Mouse (Mus musculus): ENCODE data around the gene S100a6. TPM values are rescaled to one million over a fixed set of nuclear protein-coding genes. Genes with fewer than 3 reads are reported as not detected.

The S100a6 gene
- polyA plus RNA-seq, 1 experiment from 2014 or later, result 22.2 TPM

DNA sequence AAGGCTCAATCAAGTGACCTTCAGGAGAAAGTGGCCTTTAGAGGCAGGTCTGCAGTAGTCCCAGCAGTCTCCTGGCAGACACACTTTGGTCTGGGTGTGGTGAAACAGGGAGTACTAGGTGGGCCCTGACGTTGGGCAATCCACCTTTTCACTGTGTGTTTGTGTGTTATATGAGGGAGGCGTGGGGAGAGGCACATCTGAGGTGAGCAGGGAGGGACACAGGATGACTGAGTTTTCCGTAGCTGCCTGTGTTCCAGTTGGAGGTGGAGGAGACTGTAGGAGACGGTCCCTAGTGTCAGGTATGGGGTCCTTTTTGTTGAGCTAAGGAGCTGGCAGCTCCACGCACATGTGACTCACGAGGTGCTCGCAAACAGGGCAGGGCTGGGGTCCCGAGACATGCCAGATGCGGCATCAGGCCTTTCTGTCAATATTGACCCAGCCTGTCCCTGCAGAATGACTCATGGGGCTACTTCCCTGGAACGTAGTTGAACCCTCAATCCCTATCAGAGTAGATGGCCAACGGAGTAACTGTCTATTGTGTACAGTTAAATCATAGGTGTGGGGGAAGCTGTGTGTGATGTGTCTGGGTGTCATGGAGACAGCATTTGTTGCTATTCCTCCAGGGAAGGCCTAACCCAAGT is 2.0 kb downstream of the S100a6 start:
- Histone ChIP-seq H3K9ac (no peak overlapping the region), H3K4me3 (replicated peaks) (no peak overlapping the region), H3K27ac (no peak overlapping the region), H3K9me3 (no peaks in the 10 kb centered on the region; the same call in 1 of the 2 replicates), H3K4me2 (no peak overlapping the region), H3K4me1 (peaks cover 6% of the 10 kb centered on the region), H3K36me3 (replicated peaks) (no peaks in the 10 kb centered on the region), H3K27me3 (peaks cover 21% of the 10 kb centered on the region)
- whole genome bisulfite sequencing, result 84% methylated on average over 11 of the region's 11 CpGs
- 0 out of 2 replicates have a peak, but pooled peaks have one; percentile 2 for ATAC-seq (ENCODE audit: low FRiP score)

DNA sequence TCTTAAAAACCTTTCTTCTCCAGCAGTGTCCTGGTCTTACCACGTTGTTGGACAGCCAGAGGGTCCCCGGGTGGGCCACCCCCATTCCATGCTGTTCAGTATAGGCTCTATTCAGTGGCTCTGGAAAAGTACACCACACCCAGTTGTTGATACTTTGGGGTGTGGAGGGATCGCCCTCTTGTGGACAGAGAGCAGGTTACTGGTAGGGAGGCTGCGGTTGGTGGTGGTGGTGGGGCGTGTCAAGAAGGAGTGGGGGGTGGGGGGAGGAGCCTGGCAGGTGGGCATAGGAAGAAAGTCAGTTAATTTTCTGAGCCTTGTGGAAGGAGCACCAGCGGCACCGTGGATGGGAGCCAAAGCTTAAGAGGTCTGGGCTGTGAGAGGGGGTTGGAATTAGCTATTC is 2.7 kb downstream of the S100a6 start:
- no peak overlapping the region for H3K9ac ChIP-seq
- no peak overlapping the region for H3K4me3 ChIP-seq (replicated peaks)
- H3K9me3 ChIP-seq, result no peaks in the 10 kb centered on the region; the same call in 1 of the 2 replicates
- ATAC-seq (ENCODE audit: low FRiP score), result peak; percentile 54; the same call in 1 of the 2 replicates
- no peaks in the 10 kb centered on the region for H3K36me3 ChIP-seq (replicated peaks)
- peaks cover 19% of the 10 kb centered on the region for H3K27me3 ChIP-seq
- H3K4me2 ChIP-seq, result no peak overlapping the region
- no peak overlapping the region for H3K27ac ChIP-seq
- 9% methylated on average over 7 of the region's 7 CpGs for WGBS
- H3K4me1 ChIP-seq, result peaks cover 6% of the 10 kb centered on the region

DNA sequence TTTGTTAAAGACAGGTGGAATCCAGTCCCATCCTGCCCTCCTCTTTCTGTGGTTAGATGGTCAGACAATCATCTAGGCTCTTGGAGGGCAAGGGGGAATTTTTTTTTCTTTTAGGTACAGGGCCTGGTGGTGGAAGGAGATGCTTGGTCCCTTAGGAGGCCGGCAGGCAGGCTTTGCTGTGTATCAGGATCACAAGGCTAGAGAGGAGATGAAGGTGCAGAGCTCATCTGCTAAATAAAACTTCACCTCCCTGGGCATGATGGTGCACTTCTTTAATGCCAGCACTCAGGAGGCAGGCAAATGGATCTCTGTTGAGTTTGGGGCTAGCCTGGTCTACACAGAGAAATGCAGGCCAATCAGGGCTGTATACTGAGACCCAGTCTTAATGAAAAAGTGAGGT is 3.2 kb downstream of the S100a6 start:
- WGBS, result 83% methylated on average over 1 of the region's 1 CpGs
- no peak overlapping the region for H3K9ac ChIP-seq

GRCm38 (mm10) chr3:90617586-90617985 is 4.9 kb downstream of the S100a6 start:
- H3K27ac ChIP-seq, result no peak overlapping the region
- H3K4me2 ChIP-seq, result no peak overlapping the region
- H3K36me3 ChIP-seq (replicated peaks), result no peaks in the 10 kb centered on the region
- H3K9ac ChIP-seq, result no peak overlapping the region
- WGBS, result 13% methylated on average over 1 of the region's 1 CpGs
- H3K9me3 ChIP-seq, result no peaks in the 10 kb centered on the region; the same call in 1 of the 2 replicates
- peaks cover 13% of the 10 kb centered on the region for H3K27me3 ChIP-seq
- H3K4me3 ChIP-seq (replicated peaks), result no peak overlapping the region
- peaks cover 6% of the 10 kb centered on the region for H3K4me1 ChIP-seq
- no peak for ATAC-seq (ENCODE audit: low FRiP score)

More for the DNA sequence above, 3.2 kb downstream of the S100a6 start:
- Histone ChIP-seq H3K4me1 (peaks cover 6% of the 10 kb centered on the region), H3K27me3 (peaks cover 19% of the 10 kb centered on the region), H3K4me3 (replicated peaks) (no peak overlapping the region), H3K36me3 (replicated peaks) (no peaks in the 10 kb centered on the region), H3K4me2 (no peak overlapping the region), H3K9me3 (no peaks in the 10 kb centered on the region; the same call in 1 of the 2 replicates), H3K27ac (no peak overlapping the region)
- ATAC-seq (ENCODE audit: low FRiP score), result no peak

- no peaks in the 10 kb centered on the region; the same call in 1 of the 2 replicates for H3K9me3 ChIP-seq
- 55% methylated on average over 7 of the region's 7 CpGs for WGBS
- no peak overlapping the region for H3K4me3 ChIP-seq (replicated peaks)
- no peak overlapping the region for H3K27ac ChIP-seq
- H3K4me1 ChIP-seq, result peaks cover 27% of the 10 kb centered on the region
- ATAC-seq (ENCODE audit: low FRiP score), result no peak
- H3K9ac ChIP-seq, result no peak overlapping the region
- H3K4me2 ChIP-seq, result no peak overlapping the region
- no peaks in the 10 kb centered on the region for H3K36me3 ChIP-seq (replicated peaks)
- H3K27me3 ChIP-seq, result no peaks in the 10 kb centered on the region; the same call in 1 of the 2 replicates
These were observed 8.9 kb downstream of the S100a6 start for GRCm38 (mm10) chr3:90621552-90621951.

DNA sequence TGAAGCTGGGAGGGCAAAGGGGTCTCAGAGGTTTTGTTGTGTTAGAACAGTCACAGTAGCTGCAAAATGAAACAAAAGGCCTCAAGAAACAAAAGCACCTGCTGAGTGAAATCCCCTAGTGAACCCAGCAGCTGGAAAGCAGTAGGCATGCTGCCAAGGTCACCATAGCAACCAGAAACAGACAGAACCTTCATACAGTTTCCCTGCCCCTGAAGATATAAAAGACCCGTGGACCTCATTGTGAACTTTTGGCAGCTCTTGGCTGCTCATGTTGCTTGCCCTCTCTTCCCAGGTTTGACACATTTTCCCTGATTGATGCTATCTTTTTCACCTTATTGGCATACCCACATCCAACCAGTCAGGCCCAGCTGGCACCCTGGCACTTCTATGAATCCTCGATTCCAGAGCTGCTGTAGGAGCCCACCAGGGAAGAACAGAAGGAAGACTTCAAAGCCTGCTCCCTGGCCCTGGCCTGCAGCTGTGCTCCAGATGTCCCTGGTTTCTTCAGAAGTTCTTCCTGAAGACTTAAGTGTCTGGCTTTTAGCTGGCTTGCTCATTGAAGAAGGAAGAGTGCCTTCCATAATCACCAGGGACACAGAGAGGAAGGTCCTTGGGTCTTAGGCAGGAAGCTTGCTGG is 10.9 kb downstream of the S100a6 start:
- Histone ChIP-seq H3K36me3 (replicated peaks) (no peaks in the 10 kb centered on the region), H3K4me3 (replicated peaks) (no peak overlapping the region), H3K27ac (peak overlapping the region; percentile 69), H3K4me1 (peaks cover 27% of the 10 kb centered on the region), H3K9me3 (no peaks in the 10 kb centered on the region), H3K9ac (no peak overlapping the region), H3K4me2 (no peak overlapping the region), H3K27me3 (no peaks in the 10 kb centered on the region; the same call in 1 of the 2 replicates)
- 9% methylated on average over 2 of the region's 2 CpGs for WGBS
- ATAC-seq (ENCODE audit: low FRiP score), result peak; percentile 77; the same call in 1 of the 2 replicates

GRCm38 (mm10) chr3:90625496-90625895 is 12.8 kb downstream of the S100a6 start:
- Histone ChIP-seq H3K9me3 (no peaks in the 10 kb centered on the region), H3K4me1 (peaks cover 27% of the 10 kb centered on the region), H3K36me3 (replicated peaks) (no peaks in the 10 kb centered on the region), H3K9ac (no peak overlapping the region), H3K4me2 (no peak overlapping the region), H3K4me3 (replicated peaks) (no peak overlapping the region), H3K27me3 (no peaks in the 10 kb centered on the region; the same call in 1 of the 2 replicates), H3K27ac (no peak overlapping the region)
- ATAC-seq (ENCODE audit: low FRiP score), result no peak
- WGBS, result 86% methylated on average over 5 of the region's 5 CpGs

DNA sequence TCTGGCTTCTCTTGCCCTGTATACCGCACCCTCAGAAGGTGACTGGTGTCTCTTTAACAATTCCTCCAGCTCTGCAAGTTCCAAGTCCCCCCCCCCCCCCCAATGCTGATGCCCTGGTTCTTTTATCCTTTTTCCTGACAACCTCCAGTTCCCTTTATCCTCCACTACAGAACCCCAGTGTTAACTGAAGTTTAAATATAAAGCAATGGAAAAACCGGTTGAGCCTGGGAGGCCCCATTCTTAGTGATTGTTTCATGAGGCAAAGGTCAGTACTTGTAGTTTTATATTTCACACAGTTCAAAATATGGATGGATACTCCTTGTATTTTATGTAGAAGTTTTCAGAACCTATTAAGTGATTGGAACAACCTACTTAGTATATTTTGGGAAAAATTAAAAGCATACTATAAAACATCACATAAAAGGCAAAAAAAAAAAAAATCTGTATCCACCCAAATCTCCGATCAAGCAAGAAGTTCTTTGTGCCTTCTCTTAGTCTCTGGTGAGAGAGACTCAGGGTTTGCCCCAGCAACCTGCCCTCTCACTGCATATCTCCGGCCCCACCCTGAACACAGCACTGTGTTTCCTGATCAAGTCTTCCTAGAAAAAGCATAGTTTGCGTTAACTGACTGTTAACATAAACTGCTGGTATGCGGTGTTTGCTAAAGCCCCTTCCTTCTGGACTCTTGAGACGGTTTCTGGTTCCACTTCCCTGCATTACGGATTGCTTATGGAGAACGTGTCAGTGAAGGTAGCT is 13.8 kb downstream of the S100a6 start:
- H3K36me3 ChIP-seq (replicated peaks), result no peaks in the 10 kb centered on the region
- no peak overlapping the region for H3K27ac ChIP-seq
- no peak overlapping the region for H3K9ac ChIP-seq
- no peak overlapping the region for H3K4me2 ChIP-seq
- H3K9me3 ChIP-seq, result no peaks in the 10 kb centered on the region
- no peak for ATAC-seq (ENCODE audit: low FRiP score)
- H3K4me1 ChIP-seq, result peaks cover 27% of the 10 kb centered on the region
- WGBS, result 82% methylated on average over 9 of the region's 9 CpGs
- no peaks in the 10 kb centered on the region; the same call in 1 of the 2 replicates for H3K27me3 ChIP-seq
- no peak overlapping the region for H3K4me3 ChIP-seq (replicated peaks)

GRCm38 (mm10) chr3:90627366-90627765 is 14.7 kb downstream of the S100a6 start:
- 96% methylated on average over 5 of the region's 5 CpGs for WGBS

DNA sequence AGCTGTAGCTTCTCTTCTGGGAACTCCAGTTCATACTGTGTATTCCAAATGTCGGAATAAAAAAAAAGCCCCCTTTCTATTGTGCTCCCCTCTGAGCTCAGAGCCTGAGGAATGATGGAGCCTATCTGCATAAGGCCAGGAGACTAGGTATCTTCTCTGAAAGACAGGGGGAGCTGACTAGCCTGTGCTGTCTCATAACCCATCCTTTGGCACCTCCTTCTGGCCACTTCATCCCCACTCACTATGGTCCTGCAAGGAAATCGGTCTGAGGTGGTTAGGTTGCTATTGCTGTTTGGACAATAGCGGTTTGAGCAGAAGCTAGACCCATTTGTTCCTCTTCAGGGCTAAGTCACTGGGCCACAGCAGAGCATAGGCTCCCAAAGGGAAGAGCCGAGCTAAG is 15.1 kb downstream of the S100a6 start:
- 68% methylated on average over 4 of the region's 4 CpGs for WGBS

More at GRCm38 (mm10) chr3:90627366-90627765, 14.7 kb downstream of the S100a6 start:
- Histone ChIP-seq H3K4me1 (peaks cover 27% of the 10 kb centered on the region), H3K36me3 (replicated peaks) (no peaks in the 10 kb centered on the region), H3K9ac (no peak overlapping the region), H3K4me3 (replicated peaks) (no peak overlapping the region), H3K27ac (no peak overlapping the region), H3K27me3 (no peaks in the 10 kb centered on the region), H3K4me2 (no peak overlapping the region), H3K9me3 (no peaks in the 10 kb centered on the region)
- ATAC-seq (ENCODE audit: low FRiP score), result no peak

GRCm38 (mm10) chr3:90629298-90629697 is 16.6 kb downstream of the S100a6 start:
- H3K9ac ChIP-seq, result no peak overlapping the region
- H3K4me2 ChIP-seq, result no peak overlapping the region
- no peaks in the 10 kb centered on the region for H3K27me3 ChIP-seq
- no peak overlapping the region for H3K27ac ChIP-seq
- H3K4me3 ChIP-seq (replicated peaks), result no peak overlapping the region
- ATAC-seq (ENCODE audit: low FRiP score), result no peak
- no peaks in the 10 kb centered on the region for H3K9me3 ChIP-seq
- WGBS, result 80% methylated on average over 2 of the region's 2 CpGs
- no peaks in the 10 kb centered on the region for H3K36me3 ChIP-seq (replicated peaks)
- H3K4me1 ChIP-seq, result peaks cover 10% of the 10 kb centered on the region

More for the DNA sequence above, 15.1 kb downstream of the S100a6 start:
- H3K4me1 ChIP-seq, result peaks cover 25% of the 10 kb centered on the region
- no peaks in the 10 kb centered on the region for H3K9me3 ChIP-seq
- H3K36me3 ChIP-seq (replicated peaks), result no peaks in the 10 kb centered on the region
- no peak overlapping the region for H3K27ac ChIP-seq
- no peak for ATAC-seq (ENCODE audit: low FRiP score)
- H3K27me3 ChIP-seq, result no peaks in the 10 kb centered on the region
- H3K4me2 ChIP-seq, result no peak overlapping the region
- H3K4me3 ChIP-seq (replicated peaks), result no peak overlapping the region
- H3K9ac ChIP-seq, result no peak overlapping the region

DNA sequence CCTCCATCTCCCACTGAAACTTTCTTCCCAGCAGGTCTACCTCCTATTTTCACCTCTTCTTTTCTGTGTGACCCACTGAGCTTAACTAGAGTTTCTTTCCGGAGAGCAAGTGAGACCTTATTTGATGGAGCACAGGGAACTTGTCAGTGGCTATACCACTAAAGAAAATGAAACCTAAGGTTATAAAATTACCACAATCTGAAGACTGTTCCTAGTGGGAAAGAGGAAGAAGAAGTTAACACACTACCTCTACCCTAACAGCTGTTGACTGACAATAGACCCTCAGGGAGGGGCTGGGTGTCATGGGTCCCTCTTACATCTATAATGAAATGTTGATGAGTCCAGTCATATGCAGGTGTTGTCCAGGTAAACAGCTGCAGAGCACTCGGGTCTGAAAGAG is 19.3 kb downstream of the S100a6 start:
- ATAC-seq (ENCODE audit: low FRiP score), result no peak
- Histone ChIP-seq H3K4me3 (replicated peaks) (no peak overlapping the region), H3K27me3 (no peaks in the 10 kb centered on the region; the same call in 1 of the 2 replicates), H3K4me2 (no peak overlapping the region), H3K9ac (no peak overlapping the region), H3K9me3 (no peaks in the 10 kb centered on the region), H3K27ac (no peak overlapping the region), H3K36me3 (replicated peaks) (no peaks in the 10 kb centered on the region), H3K4me1 (no peaks in the 10 kb centered on the region)
- WGBS, result 82% methylated on average over 2 of the region's 2 CpGs

All from forebrain, embryonic 12.5 days (tissue).